Mouse (Mus musculus): ENCODE data around the gene Nckap5l. TPM values are rescaled to one million over a fixed set of nuclear protein-coding genes. Genes with fewer than 3 reads are reported as not detected.

Nckap5l gene
- 9.3 and 13.4 TPM in 2 replicates for polyA plus RNA-seq (2015; fragmentation: Nextera tagmentation; extraction: Ambion mirVana)

GRCm38 (mm10) chr15:99457606-99458401 is at the start of gene Nckap5l:
Gene Nckap5l, minus strand, starts transcription at chr15:99457748.
- under 1% methylated on average over 35 of the region's 45 CpGs for WGBS
- Histone ChIP-seq H3K36me3 (ENCODE audit: poor library complexity, severe bottlenecking) (0 out of 2 replicates have a peak, but pooled peaks cover 3% of the 10 kb centered on the region), H3K9me3 (replicated peaks) (no peaks in the 10 kb centered on the region), H3K27me3 (no peaks in the 10 kb centered on the region), H3K4me3 (peak within 1 kb of the TSS; percentile 84), H3K9ac (peak within 1 kb of the TSS; percentile 80), H3K4me2 (peak within 1 kb of the TSS; percentile 87), H3K4me1 (peaks cover 47% of the 10 kb centered on the region), H3K27ac (peak within 1 kb of the TSS; percentile 89)
- peak; percentile 95 for ATAC-seq

GRCm38 (mm10) chr15:99505324-99506095 is 48.0 kb upstream of the Nckap5l start:
- H3K27ac ChIP-seq = no peak overlapping the region
- H3K4me2 ChIP-seq = no peak overlapping the region
- H3K9me3 ChIP-seq (replicated peaks) = no peaks in the 10 kb centered on the region
- WGBS = 83% methylated on average over 15 of the region's 15 CpGs
- no peaks in the 10 kb centered on the region for H3K36me3 ChIP-seq (ENCODE audit: poor library complexity, severe bottlenecking)
- no peak for ATAC-seq
- peaks cover 19% of the 10 kb centered on the region for H3K4me1 ChIP-seq
- no peak overlapping the region for H3K9ac ChIP-seq
- no peak overlapping the region for H3K4me3 ChIP-seq
- no peaks in the 10 kb centered on the region; the same call in 1 of the 2 replicates for H3K27me3 ChIP-seq

- Histone ChIP-seq H3K36me3 (ENCODE audit: poor library complexity, severe bottlenecking) (no peaks in the 10 kb centered on the region), H3K9ac (no peak overlapping the region), H3K4me2 (no peak overlapping the region), H3K4me1 (peaks cover 19% of the 10 kb centered on the region), H3K4me3 (no peak overlapping the region), H3K27me3 (no peaks in the 10 kb centered on the region; the same call in 1 of the 2 replicates), H3K9me3 (replicated peaks) (no peaks in the 10 kb centered on the region), H3K27ac (no peak overlapping the region)
- 87% methylated on average over 5 of the region's 5 CpGs for WGBS
- no peak for ATAC-seq
Observed at GRCm38 (mm10) chr15:99503256-99503655, 45.7 kb upstream of the Nckap5l start.

- Histone ChIP-seq H3K9me3 (replicated peaks) (no peaks in the 10 kb centered on the region), H3K4me3 (no peak overlapping the region), H3K4me2 (no peak overlapping the region), H3K27ac (peak overlapping the region; percentile 68), H3K9ac (no peak overlapping the region; the same call in 1 of the 2 replicates), H3K36me3 (ENCODE audit: poor library complexity, severe bottlenecking) (no peaks in the 10 kb centered on the region), H3K27me3 (no peaks in the 10 kb centered on the region; the same call in 1 of the 2 replicates), H3K4me1 (peaks cover 25% of the 10 kb centered on the region)
- 64% methylated on average over 12 of the region's 12 CpGs for WGBS
- 0 out of 2 replicates have a peak, but pooled peaks have one; percentile 6 for ATAC-seq
Observed at GRCm38 (mm10) chr15:99502311-99502831, 44.8 kb upstream of the Nckap5l start.

GRCm38 (mm10) chr15:99501292-99502260 is 44.0 kb upstream of the Nckap5l start:
- no peaks in the 10 kb centered on the region; the same call in 1 of the 2 replicates for H3K27me3 ChIP-seq

GRCm38 (mm10) chr15:99500320-99500719 is 42.8 kb upstream of the Nckap5l start:
- Histone ChIP-seq H3K27ac (no peak overlapping the region), H3K36me3 (ENCODE audit: poor library complexity, severe bottlenecking) (no peaks in the 10 kb centered on the region), H3K4me1 (peaks cover 30% of the 10 kb centered on the region), H3K4me3 (no peak overlapping the region), H3K4me2 (no peak overlapping the region), H3K9ac (no peak overlapping the region), H3K27me3 (no peaks in the 10 kb centered on the region; the same call in 1 of the 2 replicates), H3K9me3 (replicated peaks) (no peaks in the 10 kb centered on the region)
- WGBS = 66% methylated on average over 5 of the region's 5 CpGs
- no peak for ATAC-seq

More at GRCm38 (mm10) chr15:99501292-99502260, 44.0 kb upstream of the Nckap5l start:
- 62% methylated on average over 20 of the region's 20 CpGs for WGBS
- peak; percentile 60; the same call in 1 of the 2 replicates for ATAC-seq
- peaks cover 30% of the 10 kb centered on the region for H3K4me1 ChIP-seq
- H3K36me3 ChIP-seq (ENCODE audit: poor library complexity, severe bottlenecking) = no peaks in the 10 kb centered on the region
- H3K27ac ChIP-seq = peak overlapping the region; percentile 68
- no peak overlapping the region for H3K4me2 ChIP-seq
- H3K9ac ChIP-seq = no peak overlapping the region; the same call in 1 of the 2 replicates
- no peaks in the 10 kb centered on the region for H3K9me3 ChIP-seq (replicated peaks)
- H3K4me3 ChIP-seq = no peak overlapping the region

GRCm38 (mm10) chr15:99499726-99500125 is 42.2 kb upstream of the Nckap5l start:
- no peak overlapping the region for H3K27ac ChIP-seq
- H3K9ac ChIP-seq = no peak overlapping the region
- no peak for ATAC-seq
- H3K36me3 ChIP-seq (ENCODE audit: poor library complexity, severe bottlenecking) = no peaks in the 10 kb centered on the region
- no peaks in the 10 kb centered on the region for H3K9me3 ChIP-seq (replicated peaks)
- H3K4me3 ChIP-seq = no peak overlapping the region
- WGBS = 63% methylated on average over 6 of the region's 6 CpGs
- H3K27me3 ChIP-seq = no peaks in the 10 kb centered on the region; the same call in 1 of the 2 replicates
- no peak overlapping the region for H3K4me2 ChIP-seq
- peaks cover 30% of the 10 kb centered on the region for H3K4me1 ChIP-seq

- H3K4me2 ChIP-seq = no peak overlapping the region
- H3K4me1 ChIP-seq = peaks cover 30% of the 10 kb centered on the region
- H3K9me3 ChIP-seq (replicated peaks) = no peaks in the 10 kb centered on the region
- H3K27me3 ChIP-seq = peaks cover 2% of the 10 kb centered on the region
- no peak overlapping the region for H3K27ac ChIP-seq
- no peaks in the 10 kb centered on the region for H3K36me3 ChIP-seq (ENCODE audit: poor library complexity, severe bottlenecking)
- no peak overlapping the region for H3K9ac ChIP-seq
- no peak for ATAC-seq
- H3K4me3 ChIP-seq = no peak overlapping the region
- 86% methylated on average over 4 of the region's 4 CpGs for WGBS
Observed at GRCm38 (mm10) chr15:99498781-99499180, 41.2 kb upstream of the Nckap5l start.

- Histone ChIP-seq H3K9ac (no peak overlapping the region), H3K4me3 (no peak overlapping the region), H3K27ac (no peak overlapping the region), H3K4me1 (peaks cover 30% of the 10 kb centered on the region), H3K27me3 (peaks cover 2% of the 10 kb centered on the region), H3K4me2 (no peak overlapping the region), H3K36me3 (ENCODE audit: poor library complexity, severe bottlenecking) (no peaks in the 10 kb centered on the region), H3K9me3 (replicated peaks) (no peaks in the 10 kb centered on the region)
- ATAC-seq = no peak
- 82% methylated on average over 4 of the region's 4 CpGs for WGBS
Observed at GRCm38 (mm10) chr15:99498356-99498755, 40.8 kb upstream of the Nckap5l start.

GRCm38 (mm10) chr15:99497527-99498242 is 40.1 kb upstream of the Nckap5l start:
- 45% methylated on average over 12 of the region's 12 CpGs for WGBS
- no peak overlapping the region for H3K4me3 ChIP-seq
- peaks cover 27% of the 10 kb centered on the region for H3K4me1 ChIP-seq
- H3K36me3 ChIP-seq (ENCODE audit: poor library complexity, severe bottlenecking) = no peaks in the 10 kb centered on the region
- H3K9me3 ChIP-seq (replicated peaks) = no peaks in the 10 kb centered on the region
- no peak overlapping the region for H3K4me2 ChIP-seq
- no peak overlapping the region for H3K27ac ChIP-seq
- ATAC-seq = 0 out of 2 replicates have a peak, but pooled peaks have one; percentile 28
- peaks cover 2% of the 10 kb centered on the region; the same call in 1 of the 2 replicates for H3K27me3 ChIP-seq
- H3K9ac ChIP-seq = 0 out of 2 replicates have a peak overlapping the region, but pooled peaks have one; percentile 12
